Mouse (Mus musculus): ENCODE data around the gene Fam166b.

- TF ChIP-seq CTCF (IDR thresholded peaks at IDR 0.05; ENCODE audit: insufficient read depth, low read length): no peak
- TF ChIP-seq POLR2A (IDR thresholded peaks at IDR 0.05; ENCODE audit: borderline replicate concordance, extremely low read depth, low read depth, low read length): no peak
Observed at GRCm38 (mm10) chr4:43465935-43466334, 37.0 kb upstream of the Fam166b start.

Measured in lung, adult 2 months (tissue).